Mouse (Mus musculus) CD4-positive, CD25-positive, alpha-beta regulatory T cell, adult 4 months (primary cell): ENCODE measurements at regions not wholly inside any gene's neighbourhood (a gene's known extent, or its start where the extent isn't known, plus 50 kb on each side); places are given as distances from the start of the nearest gene placed in this dataset.

Experiments
- ATAC-seq: one replicate; pipeline ENCODE4 v1.8.0; 2017

GRCm38 (mm10) chr1:138011581-138011980 is 163.9 kb downstream of the Ptprc start:
- ATAC-seq = no peak

GRCm38 (mm10) chr1:138010910-138011477 is 164.5 kb downstream of the Ptprc start:
- no peak for ATAC-seq

- ATAC-seq = no peak
Observed at GRCm38 (mm10) chr1:138006811-138007210, 168.7 kb downstream of the Ptprc start.

GRCm38 (mm10) chr1:138004319-138004718 is 171.2 kb downstream of the Ptprc start:
- no peak for ATAC-seq

GRCm38 (mm10) chr1:137999268-137999900 is 176.1 kb downstream of the Ptprc start:
- no peak for ATAC-seq

GRCm38 (mm10) chr1:137996041-137996440 is 179.5 kb downstream of the Ptprc start:
- no peak for ATAC-seq

- no peak for ATAC-seq
Observed at GRCm38 (mm10) chr1:137991936-137992335, 183.6 kb downstream of the Ptprc start.

GRCm38 (mm10) chr1:137991412-137991811 is 184.1 kb downstream of the Ptprc start:
- no peak for ATAC-seq

GRCm38 (mm10) chr1:137973406-137973805 is 202.1 kb downstream of the Ptprc start:
- ATAC-seq = no peak

GRCm38 (mm10) chr1:137972620-137973350 is 202.7 kb downstream of the Ptprc start:
- no peak for ATAC-seq

- ATAC-seq = no peak
Observed at GRCm38 (mm10) chr1:137966151-137966836, 209.2 kb downstream of the Ptprc start.

GRCm38 (mm10) chr1:137963656-137964055 is 211.9 kb downstream of the Ptprc start:
- no peak for ATAC-seq

- ATAC-seq = no peak
Observed at GRCm38 (mm10) chr1:137958040-137958439, 217.5 kb downstream of the Ptprc start.

GRCm38 (mm10) chr1:137955993-137956392 is 219.5 kb downstream of the Ptprc start:
- ATAC-seq = no peak

- ATAC-seq = no peak
Observed at GRCm38 (mm10) chr1:137955139-137955538, 220.4 kb downstream of the Ptprc start.

GRCm38 (mm10) chr1:137953369-137953768 is 222.1 kb downstream of the Ptprc start:
- ATAC-seq = no peak

GRCm38 (mm10) chr1:137952777-137953176 is 222.7 kb downstream of the Ptprc start:
- ATAC-seq = no peak

GRCm38 (mm10) chr1:137947900-137948299 is 227.6 kb downstream of the Ptprc start:
- ATAC-seq = no peak

GRCm38 (mm10) chr1:137941776-137942522 is 233.6 kb downstream of the Ptprc start:
- ATAC-seq = no peak

GRCm38 (mm10) chr1:137935746-137936145 is 239.8 kb downstream of the Ptprc start:
- no peak for ATAC-seq

GRCm38 (mm10) chr1:137929764-137930163 is 245.7 kb downstream of the Ptprc start:
- ATAC-seq = no peak

- no peak for ATAC-seq
Observed at GRCm38 (mm10) chr1:137928522-137928921, 247.0 kb downstream of the Ptprc start.

- no peak for ATAC-seq
Observed at GRCm38 (mm10) chr1:137927953-137928352, 247.6 kb downstream of the Ptprc start.
